Mouse (Mus musculus) kidney, postnatal 36 days (tissue): ENCODE results near the gene Slc6a6.

ENCODE experiments used
- DNase-seq, 2 experiments: peaks; one replicate each; pipeline ENCODE4 v3.0.0; 2021 to 2022; ENCODE audit warnings: mixed read lengths in 2 of 2

Gene Slc6a6

DNA sequence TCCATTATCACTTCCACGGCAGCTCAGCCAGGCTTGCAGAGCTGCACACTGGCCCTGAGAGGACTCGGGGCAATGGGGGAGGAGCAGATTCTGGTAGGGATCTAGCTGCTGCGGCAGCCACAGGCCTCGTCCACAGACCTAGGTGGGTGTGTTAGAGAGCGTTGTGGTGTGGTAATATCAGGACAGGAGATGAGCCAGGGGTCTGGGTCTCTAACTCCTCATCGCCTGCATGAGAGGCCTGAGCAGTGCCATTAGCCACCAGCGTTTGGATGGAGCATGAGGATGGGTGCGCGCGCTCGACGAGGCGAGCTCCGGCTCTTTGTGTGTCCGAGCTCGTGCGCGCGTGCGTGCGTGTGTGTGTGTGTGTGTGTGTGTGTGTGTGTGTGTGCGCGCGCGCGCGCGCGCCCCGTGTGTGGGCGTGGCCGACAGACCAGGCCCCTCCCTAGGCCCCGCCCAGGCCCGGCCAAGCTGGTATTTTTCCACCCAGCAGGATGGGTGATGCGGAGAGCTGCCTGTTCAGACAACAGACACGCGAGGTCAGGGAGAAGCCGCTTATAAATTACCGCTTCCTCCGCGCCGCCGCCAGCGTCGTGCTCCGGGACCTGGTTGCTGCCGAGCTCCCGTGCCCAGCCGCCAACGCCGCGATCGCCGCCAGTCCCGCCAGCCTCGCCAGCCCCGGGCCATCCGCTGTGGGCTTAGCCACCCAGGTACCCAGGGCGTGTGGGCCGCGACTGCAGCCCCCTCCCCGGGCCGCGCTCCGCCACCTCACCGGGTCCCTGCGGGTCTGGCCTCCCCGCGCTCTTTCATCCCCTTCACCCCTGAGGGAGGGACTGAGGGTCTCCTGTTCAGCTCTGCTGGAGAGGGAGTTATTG is at the start of gene Slc6a6:
TSS of gene Slc6a6 (plus strand) at position 452 of the 872 bp plus-strand sequence.
- peak; percentile 93 to 95 for DNase-seq

DNA sequence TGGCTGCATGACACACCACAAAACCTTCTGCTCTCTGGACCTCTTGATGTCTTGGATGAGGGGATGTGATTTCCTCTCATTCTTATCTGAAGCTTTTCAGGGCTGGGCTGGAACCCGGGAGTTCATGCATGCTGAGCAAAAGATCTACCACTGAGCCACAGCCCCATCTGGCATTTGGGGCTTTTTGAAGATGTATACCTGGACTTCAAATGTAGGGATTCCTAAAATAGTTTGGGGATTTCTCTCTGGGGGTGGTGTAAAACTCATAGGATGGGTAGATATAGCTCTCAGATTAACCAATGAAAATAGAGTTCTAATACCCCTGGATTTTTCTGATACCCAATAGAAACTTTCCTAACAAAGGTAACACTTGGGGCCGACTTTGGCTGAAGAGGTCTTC is 49.4 kb upstream of the Slc6a6 start:
- DNase-seq = no peak

DNA sequence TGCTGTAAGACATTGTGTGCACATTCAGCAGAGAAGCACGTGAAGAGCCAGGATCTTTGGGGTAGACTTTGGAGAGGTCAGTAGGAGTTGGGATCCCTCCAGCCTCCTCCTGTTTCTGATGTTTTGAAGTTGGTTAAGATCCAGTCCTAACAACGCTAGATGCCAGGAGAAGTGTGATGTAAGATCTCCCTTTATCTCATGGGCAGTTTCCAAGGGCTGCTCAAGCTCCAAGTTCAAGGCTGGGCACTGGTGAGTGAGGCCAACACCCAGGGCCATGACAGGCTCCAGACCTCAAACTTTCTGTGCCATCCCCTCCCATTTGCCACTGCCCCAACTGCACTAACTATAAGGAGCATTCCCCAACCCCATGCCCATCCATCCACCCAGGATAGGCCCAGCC is 49.0 kb upstream of the Slc6a6 start:
- no peak for DNase-seq

DNA sequence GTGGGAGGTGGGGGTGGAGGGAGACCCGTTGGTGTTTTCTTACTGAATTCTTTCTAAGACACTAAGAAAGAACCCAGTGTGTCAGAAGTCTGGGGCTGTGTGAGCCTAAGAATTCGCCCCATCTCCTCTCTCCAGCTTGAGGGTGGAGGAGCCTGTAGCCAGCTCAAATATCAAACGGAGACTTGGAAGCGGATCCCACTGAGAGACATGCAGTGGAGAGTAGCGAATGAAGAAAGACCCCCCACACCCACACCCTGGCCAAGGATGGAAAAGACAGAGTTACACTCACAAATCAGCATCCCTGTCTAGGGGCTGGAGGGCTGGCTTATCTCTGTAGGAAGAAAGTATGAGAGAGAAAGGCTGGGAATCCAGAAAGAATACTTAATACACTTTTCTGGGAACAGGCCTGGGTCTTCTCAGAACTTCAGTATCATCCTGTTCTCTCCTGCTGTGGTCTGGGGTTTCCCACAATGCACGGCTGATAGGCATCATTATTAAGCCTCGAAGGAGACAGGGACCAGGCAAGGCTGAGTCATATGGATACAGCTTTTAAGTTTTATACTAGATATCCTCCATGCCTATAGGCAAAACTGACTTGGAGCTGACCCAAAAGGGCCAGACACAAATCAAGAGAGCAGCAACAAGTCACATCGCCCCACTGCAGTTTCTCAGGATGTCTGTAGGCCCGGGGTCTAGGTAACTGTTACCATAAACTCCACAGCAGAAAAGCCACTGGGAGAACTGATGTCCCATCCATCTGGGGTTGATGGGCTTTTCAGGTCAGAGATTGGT is 45.5 kb upstream of the Slc6a6 start:
- no peak for DNase-seq

DNA sequence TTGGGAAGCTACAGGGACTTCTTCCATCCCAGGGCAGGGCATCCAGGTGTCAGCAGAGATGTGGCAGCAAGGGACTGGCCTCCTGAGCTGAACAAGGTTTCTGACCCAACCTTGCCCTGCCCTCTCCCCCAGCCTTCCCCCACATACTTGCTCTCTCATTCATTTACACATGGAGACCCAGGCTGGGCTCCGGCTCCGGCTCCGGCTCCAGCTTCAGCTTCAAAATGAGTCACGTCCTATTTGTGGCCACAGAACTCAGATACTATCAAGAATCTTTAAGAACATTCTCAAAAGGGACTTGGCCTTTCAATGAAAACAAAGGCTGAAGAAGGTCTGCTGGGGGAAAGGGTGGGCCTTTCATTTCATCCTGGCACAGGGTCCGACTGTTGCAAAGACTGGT is 40.8 kb upstream of the Slc6a6 start:
- no peak for DNase-seq

DNA sequence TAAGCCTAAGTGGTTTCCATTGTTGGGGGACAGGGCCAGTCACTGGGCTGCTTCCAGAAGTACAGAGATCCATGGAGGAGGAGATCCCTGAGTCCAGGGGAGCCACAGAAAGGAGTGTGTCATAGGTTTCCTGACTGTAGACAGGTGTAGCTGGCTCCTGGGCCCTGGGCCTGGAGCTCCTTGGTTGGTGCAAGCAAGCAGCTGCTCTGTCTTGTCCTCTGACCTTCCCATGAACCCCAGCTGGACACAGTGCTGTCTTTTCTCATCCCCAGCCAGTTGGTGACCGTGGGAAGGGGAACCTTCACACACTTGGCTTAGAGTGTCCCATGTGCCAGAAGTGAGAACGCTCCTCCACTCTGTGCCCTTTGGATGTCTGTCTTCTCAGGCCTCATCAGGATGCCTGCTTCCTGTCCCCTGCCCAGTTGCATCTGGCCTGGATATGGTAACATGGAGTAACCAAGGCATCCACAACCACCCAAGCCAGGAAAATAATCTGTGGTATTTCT is 40.4 kb upstream of the Slc6a6 start:
- no peak for DNase-seq

DNA sequence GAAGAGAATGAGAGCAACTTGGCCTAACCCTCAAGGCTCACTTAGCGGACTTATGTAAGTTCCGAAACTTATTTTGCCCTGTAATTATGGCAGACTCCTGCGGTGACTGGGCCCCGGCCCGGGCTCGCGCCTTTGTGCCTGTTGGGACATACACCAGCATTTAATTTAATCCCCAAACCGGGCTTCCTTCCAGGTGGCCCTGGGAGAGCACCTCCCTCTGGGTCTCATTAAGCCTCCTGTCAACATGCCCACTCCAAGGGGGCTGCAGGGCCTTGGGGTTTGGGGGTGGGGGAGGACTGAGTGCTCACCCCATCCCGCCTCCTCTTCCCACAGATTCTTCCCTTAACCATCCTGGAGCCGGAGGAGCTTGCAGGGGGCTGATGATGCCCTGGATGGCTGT is 37.8 kb upstream of the Slc6a6 start:
- DNase-seq = peak in 1 of 2 experiments; percentile 23

DNA sequence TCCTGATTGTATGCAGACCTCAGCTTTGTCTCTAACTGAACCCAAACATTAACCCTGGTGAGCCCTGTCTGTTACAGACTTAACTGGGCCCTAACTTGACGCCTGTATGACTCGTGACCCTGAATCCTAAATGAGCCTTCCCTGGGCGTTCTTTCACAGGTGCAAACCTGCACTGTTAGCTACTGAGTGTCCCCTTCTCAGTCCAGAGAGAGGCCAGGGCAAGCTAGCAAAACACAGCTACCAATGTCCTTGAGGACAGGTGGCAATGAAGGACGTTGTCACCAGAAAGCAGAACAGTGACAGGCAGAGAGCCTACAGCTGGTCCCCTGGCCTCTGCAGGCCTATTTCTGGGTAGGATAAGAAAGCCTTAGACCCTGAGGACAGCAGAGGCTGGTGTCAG is 37.0 kb upstream of the Slc6a6 start:
- DNase-seq = peak; percentile 13 to 51

DNA sequence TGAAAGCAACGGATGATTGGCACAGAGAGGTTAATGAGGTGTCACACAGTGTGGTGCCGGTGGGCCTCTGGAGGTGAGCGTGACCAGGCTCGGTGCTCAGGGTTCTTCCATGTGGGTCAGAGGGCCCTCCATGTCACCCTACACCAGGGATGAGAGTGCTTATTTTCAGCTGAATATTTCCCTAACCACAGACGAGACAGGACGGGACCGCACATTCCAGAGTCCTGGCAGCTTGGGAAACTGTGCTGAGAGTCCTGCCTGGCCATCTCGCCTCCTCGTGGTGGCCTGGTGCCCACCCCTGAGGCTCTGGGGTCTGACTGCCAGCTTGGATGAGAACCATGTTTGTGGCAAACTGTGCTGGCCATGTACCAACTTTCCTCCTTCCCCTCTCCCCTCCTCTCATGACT is 36.5 kb upstream of the Slc6a6 start:
- no peak for DNase-seq

DNA sequence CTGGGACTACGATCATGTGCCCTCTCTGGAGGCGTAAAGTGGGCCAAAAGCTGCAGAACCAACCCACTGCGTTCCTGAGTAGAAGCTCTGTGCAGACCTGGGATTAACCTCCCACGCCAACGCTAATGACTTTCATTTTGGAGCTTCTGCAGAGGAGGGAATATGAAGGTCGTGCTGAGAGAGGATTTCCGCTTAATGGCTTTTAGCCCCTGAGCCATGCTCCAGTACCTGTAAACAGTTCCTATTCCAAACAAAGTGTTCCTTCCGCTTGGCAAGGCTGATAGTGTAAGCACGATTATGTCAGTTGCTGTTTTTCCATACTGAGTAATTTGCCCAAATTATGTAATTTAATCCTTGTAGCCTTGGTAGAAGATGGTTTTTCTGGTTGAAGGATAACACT is 33.6 kb upstream of the Slc6a6 start:
- DNase-seq = no peak

DNA sequence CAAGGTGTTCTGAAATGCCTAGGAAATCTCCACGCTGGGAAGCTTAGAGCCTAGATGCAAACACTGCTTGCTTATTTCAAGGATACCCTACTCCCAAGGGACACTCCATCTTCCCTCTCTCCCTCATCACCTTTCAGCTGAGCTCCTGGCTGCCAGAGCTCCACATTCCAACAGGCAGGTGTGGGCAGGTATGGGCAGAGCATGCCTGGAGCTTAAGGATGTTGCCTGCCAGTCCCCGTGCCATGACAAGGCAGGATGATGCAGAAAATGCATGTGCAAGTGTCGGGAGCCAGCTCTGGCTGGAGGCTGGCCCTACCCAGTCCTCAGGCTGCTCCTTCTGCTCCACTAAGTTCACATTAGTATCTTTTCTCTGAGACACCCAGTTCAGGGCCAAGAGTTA is 31.6 kb upstream of the Slc6a6 start:
- DNase-seq = no peak

DNA sequence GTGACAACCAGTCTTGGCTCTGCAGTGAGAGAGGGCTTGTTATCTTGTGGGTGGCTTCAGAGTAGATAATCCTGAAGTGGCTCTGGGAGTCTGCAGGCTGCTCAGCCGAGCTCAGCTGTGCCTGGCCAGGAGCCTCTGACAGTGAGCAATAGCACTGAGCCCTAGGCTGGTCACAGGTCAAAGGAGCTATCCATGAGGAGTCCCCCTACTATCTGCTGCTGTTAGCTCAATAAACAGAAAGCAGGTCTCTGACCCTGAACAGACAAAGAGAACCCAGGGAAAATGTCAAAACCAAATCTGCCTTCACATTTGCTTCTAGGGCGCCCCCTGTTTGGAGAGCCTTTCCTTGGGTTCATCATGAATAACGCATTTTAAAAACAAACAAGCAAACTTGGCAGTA is 28.6 kb upstream of the Slc6a6 start:
- no peak for DNase-seq

DNA sequence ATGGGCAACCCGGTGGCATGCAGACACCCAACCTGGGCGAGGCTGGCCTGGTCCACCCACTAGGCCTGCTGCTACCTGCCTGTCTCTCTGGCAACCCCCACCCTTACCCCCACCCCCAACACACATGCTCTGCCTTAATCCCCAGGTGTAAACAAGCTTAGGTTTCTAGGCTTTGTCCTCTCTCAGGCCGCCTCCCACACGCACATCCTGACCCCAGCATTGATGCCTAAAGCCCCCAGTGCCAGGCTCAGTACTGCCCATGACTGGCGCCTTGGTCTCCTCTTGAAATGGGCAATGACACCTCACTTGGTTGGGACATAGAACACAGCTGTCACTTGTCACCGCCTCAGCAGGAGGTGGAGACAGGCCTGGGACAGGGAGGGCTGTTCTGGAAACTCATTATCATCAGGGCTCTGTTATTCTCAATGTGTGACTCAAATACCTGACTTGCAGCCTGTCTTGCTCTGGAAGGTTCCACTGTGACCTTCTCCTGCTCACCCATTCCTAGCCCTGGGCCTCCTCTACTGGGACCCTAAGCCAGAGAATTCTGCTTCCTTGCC is 27.9 kb upstream of the Slc6a6 start:
- no peak for DNase-seq

DNA sequence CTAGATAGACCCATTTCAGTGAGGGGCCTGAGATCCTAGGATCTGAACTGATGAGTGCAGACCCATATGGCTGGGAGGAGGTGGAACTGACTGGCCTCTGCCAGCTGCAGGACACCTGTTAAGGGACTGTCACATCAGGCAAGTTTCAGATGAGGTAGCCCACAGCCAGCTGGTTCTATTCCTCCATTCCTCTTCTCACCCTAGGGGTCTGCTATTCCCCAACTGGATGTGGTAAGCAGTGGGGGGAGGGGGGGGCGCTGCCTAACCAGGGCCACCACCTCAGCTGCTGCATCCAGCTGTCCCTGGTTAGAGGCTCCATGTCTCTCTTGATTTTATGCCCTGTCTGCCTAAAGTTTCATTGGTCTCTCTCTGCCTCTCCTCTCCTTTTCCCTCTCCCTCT is 25.6 kb upstream of the Slc6a6 start:
- DNase-seq = no peak

DNA sequence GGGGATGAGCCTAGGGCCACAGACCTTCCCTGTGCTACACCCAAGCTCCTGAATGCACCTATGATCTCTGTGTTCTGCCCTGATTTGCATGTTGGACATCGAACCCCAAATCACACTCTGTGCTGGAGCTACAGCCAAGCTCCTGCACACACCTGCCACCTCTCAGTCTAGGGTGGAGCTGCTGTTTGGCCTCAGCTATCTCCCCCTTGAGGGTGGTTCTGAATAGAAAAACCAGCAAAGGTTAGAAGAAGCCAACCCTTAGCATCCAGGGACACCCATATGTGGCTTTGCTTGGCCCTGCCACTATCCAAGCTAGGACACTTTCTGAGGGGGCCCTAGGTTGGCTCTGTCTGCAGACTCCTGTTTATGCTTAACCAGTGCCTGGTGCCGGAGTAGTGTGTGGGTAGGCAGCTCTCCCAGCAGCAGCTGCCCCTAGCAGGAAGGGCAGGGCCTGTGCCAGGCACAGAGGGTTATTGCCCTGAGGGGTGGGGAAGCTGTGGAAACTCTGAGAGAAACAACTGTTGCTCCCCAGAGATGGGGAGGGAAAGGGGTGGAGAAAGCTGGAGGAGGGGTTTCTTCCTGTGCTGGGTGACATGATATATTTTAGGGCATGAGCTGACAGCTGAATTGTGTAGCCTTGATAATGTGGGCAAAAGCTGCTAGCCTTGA is 23.9 kb upstream of the Slc6a6 start:
- peak; percentile 78 to 90 for DNase-seq

DNA sequence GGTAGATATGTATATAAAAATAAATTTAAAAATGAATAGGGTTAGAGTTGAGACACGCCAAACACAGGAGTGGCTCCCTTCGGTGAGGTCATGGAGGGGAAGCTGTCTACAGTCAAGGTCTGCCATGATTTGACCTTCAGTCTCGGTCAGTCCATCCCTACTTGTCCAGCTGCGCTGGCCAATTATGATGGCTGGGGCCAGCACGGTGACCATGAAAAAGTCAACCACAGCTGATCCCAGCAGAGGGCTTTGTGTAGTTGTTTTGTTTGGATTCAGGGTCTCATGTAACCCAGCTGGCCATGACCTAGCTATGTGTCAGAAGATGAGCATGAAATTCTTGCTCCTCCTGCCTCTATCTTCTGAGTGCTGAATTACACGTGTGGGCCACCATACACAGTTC is 21.6 kb upstream of the Slc6a6 start:
- DNase-seq = no peak

DNA sequence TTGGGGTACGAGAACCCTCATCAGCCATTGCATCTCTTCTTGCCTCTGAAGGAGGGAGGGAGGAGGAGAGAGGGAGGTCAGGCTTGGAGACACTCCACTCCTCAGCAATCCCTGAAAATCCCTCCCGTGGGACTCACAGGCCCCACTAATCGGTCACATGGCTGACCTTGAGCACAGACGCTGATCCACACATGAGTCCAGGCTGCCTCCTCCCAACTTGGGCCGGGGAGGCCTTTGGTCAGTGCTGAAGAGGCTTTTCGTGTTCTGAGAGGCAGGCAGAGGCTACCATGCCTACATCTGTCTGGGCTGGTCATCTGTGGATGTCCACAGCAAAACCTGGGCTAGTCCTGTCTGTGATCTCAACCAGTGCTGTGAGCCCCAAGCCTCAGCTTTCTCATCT is 20.2 kb upstream of the Slc6a6 start:
- no peak for DNase-seq

DNA sequence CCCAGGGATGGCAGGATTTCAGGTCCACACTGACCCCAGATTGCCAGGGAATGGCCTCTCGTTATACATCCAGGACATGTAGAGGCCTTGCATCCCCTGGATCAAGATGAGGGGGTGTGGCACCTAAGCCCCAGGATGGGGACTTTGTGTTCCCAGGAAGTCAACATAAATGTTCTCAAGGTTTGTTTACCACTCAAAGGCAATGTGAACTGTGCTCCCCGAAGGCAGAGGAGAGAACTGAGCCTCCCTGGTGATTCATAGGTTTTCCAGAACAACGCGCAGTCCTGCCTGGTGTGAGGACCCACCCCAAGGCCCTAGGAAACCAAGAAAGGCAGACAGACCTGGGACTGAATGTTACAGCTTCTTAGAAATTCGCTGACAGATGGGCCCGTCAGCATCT is 18.6 kb upstream of the Slc6a6 start:
- DNase-seq = no peak

DNA sequence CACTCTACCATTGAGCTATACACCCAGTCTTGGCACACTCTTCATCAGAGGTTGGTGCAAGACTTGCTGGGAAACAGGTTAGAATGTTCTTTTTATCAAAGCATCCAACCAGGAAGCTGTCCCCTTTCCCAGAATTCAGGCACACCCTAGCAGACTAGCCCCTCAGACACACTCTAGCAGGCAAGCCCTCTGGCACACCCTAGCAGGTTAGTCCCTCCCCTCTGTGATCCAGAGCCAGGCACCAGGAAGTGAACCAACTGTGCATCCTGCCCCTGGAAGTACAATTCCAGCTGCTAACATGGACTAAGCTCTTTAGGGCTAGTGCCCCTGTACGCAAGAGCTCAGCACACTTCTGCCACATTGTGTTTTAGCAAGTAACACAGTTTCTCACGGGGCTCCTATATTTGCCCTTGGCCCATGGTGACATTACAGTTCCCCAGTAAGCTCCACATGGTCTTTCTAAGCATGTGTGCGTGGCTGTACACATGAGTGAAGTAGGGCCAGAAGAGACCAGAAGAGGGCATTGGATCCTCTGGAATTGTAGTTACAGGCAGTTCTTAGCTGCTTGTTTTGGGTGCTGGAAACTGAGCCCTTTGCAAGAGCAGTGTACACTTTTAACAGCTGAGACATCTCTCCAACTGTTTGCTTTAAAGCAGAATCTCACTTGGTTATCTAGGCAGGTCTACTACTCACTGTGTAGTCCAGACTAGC is 17.7 kb upstream of the Slc6a6 start:
- DNase-seq = no peak

DNA sequence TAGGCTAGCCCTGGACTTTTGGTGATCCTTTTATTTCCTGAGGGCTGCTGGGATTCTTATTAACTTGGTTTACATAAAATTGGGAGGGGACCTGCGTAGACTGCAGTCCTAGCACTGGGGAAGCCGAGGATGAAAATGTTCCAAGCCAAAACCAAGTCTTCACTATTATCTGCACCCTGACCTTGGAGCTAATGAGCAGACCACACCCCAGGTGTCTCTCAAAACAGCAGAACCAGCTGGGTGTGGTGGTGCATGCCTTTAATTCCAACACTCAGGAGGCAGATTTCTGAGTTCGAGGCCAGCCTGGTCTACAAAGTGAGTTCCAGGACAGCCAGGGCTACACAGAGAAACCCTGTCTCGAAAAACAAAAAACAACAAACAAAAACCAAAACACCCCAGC is 16.7 kb upstream of the Slc6a6 start:
- no peak for DNase-seq

DNA sequence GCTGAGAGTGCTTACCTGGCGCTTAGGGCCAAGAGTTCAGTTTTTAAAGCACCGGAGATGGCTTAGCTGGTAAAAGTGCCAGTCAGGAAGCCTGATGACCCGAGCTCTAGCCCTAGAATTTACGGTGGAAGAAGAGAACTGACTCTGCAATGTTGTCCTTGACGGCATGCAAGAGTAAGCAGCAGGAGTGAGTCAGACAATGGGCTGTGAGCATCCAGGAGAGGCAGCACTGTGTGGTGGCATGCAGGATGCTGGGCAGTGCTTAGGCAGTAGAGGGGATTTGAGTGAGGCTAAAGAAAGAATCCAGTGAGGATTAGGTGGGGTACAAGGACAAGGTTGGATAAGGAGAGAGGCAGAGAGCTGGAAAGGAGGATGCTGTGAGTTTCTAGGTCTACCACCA is 15.6 kb upstream of the Slc6a6 start:
- no peak for DNase-seq

DNA sequence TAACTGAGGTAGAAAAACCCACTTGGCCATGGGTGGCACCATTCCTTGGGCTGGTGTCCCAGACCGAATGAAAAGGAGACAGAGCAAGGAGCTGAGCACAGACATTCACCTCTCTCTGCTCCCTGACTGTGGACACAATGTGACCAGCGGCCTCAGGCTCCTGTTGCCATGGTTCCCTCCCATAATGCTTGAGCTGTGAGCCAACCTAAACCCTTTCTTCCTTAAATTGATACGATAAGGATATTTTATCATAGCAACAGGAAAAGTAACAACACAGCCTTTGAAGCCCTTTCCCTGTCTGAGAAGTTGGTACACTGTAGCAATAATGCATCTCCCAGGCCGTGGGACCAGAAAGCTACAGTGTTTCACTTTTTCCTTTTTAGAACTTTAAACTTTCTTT is 14.6 kb upstream of the Slc6a6 start:
- DNase-seq = no peak
